Mouse (Mus musculus) forelimb bud, embryonic 11.5 days (tissue): ENCODE data around the gene Bysl.
"Not testable (repeated sequence)": the region's sequence is repeated elsewhere in the genome, so short reads cannot be mapped to it uniquely, and the experiment has no call there.

Source experiments
- DNase-seq: peaks from one replicate; pipeline ENCODE4 v3.0.0-alpha.2; 2012; ENCODE audit warnings: low read depth, low spot score

The Bysl gene

DNA sequence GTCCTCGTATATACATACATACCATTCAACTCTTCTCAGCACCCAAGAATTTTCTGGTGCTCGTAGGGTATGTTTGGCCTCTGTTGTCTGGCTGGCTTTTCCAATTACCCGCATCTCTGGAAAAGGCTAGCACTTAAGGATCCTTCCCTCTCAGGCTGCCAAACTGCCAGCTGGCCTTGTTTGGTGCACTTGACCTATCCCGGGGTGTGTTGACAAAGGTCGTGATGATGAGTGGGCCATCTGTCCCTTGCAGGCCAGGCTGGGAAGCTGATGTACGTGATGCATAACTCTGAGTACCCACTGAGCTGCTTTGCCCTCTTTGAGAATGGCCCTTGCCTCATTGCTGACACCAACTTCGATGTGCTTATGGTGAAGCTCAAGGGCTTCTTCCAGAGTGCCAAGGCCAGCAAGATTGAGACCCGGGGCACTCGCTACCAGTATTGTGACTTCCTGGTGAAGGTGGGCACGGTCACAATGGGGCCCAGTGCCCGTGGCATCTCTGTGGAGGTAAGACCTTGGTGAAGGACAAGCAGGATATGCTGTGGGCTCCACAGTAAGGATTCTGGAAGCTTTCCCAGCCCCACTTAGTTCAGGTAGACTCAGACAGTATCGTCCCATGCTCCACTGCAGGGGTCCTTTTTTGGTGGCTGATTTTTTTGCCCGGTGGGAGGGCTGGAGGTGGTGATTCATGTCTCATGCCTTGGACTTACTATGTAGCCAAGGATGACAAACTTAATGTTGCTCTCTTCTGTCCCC lies 7.4 kb upstream of the Bysl start:
- DNase-seq, result no peak

DNA sequence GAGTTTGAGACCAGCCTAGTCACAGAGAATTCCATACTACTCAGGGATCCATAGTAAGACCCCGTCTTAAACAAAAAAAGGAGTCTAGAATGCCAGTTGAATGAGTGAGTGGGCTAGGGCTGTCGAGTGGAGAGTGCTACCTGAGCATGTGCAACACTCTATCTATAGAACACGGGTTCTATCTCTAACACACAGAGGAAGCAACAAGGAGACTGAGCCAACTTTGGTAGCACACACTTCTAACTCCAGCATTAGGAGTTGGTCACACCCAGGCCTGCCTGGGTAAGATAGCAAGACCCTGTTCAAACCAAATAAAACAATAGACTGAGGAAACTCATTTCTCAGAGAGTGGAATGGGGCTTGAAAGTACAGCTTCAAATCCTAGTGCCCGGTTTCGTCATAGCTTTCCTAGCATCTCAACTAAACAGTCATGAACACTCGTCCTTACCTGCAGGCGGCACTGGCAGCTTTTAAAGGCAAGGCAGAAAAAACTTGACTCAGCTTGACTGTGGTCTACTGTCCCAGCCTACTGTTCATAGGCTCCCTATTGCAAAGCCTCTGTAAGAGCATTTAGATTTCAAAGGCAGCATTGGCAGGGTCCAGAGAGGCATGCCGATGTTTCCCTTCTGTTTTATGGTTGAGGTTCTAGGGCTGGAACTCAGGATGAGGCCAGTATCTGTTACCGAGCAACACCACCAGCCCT lies 6.5 kb upstream of the Bysl start:
- no peak for DNase-seq

DNA sequence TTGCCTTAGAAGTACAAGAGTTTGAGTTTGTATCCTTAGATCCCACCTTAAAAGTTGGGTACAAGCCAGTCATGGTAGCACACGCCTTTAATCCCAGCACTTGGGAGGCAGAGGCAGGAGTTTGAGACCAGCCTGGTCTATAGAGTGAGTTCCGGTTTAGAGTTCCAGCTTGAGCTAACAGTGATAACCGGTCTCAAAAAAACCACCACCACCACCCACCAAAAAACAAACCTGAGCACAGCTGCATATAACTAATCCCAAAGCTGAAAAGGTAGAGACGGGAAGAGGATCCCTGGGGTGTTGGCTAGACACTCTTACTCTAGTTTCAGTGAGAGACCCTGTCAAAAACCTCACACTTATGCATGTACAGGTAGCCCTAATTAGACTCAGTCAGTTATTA lies 5.4 kb upstream of the Bysl start:
- DNase-seq, result no peak

GRCm38 (mm10) chr17:47616119-47616518 lies 4.8 kb upstream of the Bysl start:
- DNase-seq, result no peak

DNA sequence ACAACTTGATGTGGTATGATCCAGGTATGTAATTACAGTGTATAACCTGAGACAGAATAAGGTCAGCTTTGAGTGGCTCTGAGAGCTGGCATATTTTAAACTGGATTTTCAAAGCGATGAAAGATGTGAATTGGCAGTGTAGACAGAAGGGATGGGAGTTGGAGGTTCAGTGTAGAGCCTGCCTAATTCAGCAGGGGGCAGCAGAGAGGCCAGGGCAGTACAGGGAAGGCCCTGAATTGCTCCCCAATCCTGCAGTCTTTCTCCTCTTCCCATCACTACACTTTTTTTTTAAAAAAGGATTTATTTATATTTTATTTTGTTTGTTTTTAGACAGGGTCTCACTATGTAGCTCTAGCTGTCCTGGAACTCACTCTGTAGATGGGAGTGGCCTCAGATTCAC lies 2.7 kb upstream of the Bysl start:
- DNase-seq, result no peak

- DNase-seq, result no peak
Measured at GRCm38 (mm10) chr17:47611661-47611982, 330 bp upstream of the Bysl start.

- no peak for DNase-seq
Measured at GRCm38 (mm10) chr17:47609182-47609581, 2.1 kb downstream of the Bysl start.

DNA sequence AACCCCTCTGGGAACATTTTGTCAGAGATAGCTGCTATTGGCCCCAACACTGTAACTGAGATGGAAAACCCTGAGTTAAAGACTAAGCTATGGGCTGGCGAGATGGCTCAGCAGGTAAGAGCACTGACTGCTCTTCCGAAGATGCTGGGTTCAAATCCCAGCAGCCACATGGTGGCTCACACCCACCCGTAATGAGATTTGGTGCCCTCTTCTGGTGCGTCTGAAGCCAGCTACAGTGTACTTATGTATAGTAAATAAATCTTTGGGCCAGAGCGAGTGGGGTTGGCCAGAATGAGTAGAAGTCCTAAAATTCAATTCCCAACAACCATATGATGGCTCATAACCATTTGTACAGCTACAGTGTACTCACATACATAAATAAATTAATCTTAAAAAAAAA lies 5.1 kb downstream of the Bysl start:
- DNase-seq, result no peak

- no peak for DNase-seq
Measured at GRCm38 (mm10) chr17:47602289-47602688, 9.0 kb downstream of the Bysl start.

- DNase-seq, result no peak
Measured at GRCm38 (mm10) chr17:47601389-47601755, 9.9 kb downstream of the Bysl start.

- no peak for DNase-seq
Measured at GRCm38 (mm10) chr17:47600601-47601388, 10.5 kb downstream of the Bysl start.

GRCm38 (mm10) chr17:47599511-47600297 lies 11.6 kb downstream of the Bysl start:
- DNase-seq, result no peak

DNA sequence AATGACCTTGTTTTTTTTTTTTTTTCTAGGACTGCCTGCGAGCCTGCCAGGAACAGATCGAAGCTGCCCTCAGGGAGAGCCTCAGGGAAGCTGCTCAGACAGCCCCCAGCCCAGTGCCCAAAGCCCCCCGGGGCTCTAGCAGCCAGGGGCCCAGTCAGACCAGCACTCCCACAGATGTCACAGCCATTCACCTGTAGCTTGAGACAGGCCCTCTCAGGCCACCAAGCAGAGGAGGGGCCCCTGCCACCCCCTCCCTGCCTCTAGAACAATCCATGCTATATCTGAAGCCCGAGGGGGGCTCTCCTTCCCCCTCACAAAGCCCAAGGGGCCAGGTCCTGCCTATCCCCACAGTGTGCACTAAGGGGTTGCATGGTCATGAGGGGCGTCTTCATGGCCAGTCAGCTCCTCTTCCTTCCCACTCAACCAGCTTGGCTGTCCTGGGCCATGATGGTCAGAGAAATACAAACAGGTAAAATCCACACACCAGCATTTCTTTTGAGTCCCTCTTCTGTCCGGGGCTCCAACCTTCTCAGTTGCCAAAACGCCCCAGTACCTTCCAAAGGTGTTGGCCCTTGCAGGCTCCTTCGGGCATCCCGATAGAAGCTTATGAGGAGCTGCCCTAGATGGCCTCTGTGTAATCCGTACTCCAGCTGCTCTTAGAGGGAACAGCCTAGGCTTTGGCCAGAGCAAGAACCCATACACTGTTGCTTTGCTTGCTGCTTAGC lies 12.6 kb downstream of the Bysl start:
- DNase-seq, result not testable (repeated sequence)

- DNase-seq, result no peak
Measured at GRCm38 (mm10) chr17:47597838-47598579, 13.3 kb downstream of the Bysl start.

DNA sequence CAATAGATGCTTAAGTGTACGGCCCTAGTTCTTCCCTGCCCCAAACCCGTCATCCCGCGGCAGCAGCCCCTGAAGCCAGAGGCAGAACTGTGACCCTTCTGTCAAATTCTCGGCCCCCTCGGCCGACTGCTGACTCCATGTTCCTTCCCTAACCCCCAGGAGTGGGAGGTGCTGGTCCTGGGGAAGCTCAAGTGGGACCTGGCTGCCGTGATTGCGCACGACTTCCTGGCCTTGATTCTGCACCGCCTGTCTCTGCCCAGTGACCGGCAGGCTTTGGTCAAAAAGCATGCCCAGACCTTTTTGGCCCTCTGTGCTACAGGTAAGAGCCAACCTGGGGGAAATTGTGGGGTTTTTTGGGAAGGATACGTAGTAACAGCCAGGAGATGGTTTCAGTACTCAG lies 14.0 kb downstream of the Bysl start:
- DNase-seq, result no peak

- DNase-seq, result no peak
Measured at GRCm38 (mm10) chr17:47596839-47597164, 14.5 kb downstream of the Bysl start.

GRCm38 (mm10) chr17:47596162-47596838 lies 15.0 kb downstream of the Bysl start:
- DNase-seq, result no peak

DNA sequence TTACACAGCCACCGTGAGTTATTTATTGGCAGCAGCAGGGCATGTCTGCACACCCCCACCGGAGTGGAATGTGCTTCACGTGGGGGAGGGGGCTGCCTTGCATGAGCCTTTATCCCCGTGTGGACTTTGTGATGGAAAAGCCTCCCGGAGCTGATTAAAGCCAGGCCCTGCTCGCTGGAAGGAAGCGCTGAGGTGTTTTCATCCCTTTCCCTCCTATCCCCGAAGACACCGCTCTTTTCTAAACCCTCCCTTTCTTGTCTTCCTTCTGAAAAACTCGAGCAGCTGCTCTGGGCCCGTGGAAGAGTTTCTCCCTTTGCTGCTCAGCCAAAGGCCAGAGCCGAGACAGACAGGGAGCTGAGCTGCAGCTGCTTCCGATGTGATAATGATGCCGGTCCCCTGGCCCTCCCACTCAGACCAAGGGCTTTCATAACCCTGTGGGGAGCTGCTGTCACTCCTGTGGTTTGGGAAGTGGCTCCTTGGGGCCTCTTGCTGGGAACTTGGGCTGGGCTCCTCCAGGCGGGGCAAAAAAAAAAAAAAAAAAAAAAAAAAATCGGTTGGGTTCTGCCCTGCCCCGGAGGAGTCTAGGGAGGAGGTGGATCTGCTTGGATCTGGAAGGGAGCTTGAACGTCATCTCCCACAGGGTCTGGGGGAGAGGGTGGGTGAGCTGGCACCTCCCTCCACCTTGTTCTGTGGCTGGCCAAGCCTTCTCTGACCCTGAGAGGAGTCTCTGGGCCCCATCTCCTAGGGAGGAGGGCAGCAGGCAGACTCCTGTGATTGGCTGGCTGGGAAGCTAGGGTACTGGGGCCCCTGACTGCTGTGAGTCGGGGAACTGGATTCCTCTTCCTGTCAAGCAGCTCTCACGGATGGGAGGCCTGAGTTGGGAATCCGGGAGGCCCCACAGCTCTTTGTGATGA lies 15.8 kb downstream of the Bysl start:
- peak; percentile 62 for DNase-seq

GRCm38 (mm10) chr17:47594969-47595247 lies 16.4 kb downstream of the Bysl start:
- no peak for DNase-seq
